Mouse (Mus musculus): ENCODE measurements at regions not wholly inside any gene's neighbourhood (a gene's known extent, or its start where the extent isn't known, plus 50 kb on each side); places are given as distances from the start of the nearest gene placed in this dataset.

DNA sequence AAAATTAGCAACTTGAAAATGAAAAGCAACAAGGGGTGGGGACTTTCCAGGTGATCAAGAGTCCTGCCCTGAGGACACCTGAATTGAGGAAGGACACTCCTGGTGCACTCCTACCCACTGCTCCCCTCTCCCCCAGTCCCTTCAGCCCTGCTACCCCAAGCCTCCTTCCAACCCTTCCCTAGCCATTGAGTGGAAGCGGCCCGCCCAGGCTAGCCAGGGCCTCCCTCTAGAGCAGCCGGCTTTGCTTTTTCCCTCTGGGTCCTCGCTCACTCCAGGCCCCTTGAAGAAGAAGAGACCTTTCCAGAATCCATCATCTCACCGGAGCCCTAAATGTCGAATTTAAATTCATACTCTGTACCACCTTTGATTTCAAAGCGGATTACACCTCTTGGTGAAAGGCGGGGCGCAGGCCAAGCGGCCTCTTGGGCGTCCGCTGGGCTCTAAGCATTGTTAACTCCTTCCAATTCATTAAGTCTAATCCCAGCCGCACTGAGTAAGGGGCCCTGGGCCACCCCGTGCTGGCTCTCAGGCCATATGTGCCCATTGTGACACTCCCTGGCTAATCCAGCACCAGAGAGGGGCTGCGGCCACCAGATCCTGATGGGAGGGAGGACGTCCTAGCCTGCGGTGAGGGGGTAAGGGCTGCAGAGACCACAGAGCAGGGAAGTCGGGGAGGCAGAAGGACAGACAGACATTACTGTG, 142.8 kb downstream of the Mrm1 start:
- Histone ChIP-seq H3K4me1 (ENCODE audit: control insufficient read depth, insufficient read depth, low read length) (no peaks in the 10 kb centered on the region), H3K4me3 (ENCODE audit: insufficient read depth, low read length) (no peak overlapping the region), H3K27ac (ENCODE audit: insufficient read depth, low read depth, low read length) (no peak overlapping the region)
- no peak for TF ChIP-seq POLR2A (IDR thresholded peaks at IDR 0.05; ENCODE audit: borderline replicate concordance, low read depth, low read length)
- no peak for TF ChIP-seq CTCF (IDR thresholded peaks at IDR 0.05; ENCODE audit: low read depth, low read length)

- Histone ChIP-seq H3K27ac (ENCODE audit: insufficient read depth, low read depth, low read length) (no peak overlapping the region), H3K4me3 (ENCODE audit: insufficient read depth, low read length) (no peak overlapping the region), H3K4me1 (ENCODE audit: control insufficient read depth, insufficient read depth, low read length) (no peaks in the 10 kb centered on the region)
- TF ChIP-seq POLR2A (IDR thresholded peaks at IDR 0.05; ENCODE audit: borderline replicate concordance, low read depth, low read length), result no peak
- no peak for TF ChIP-seq CTCF (IDR thresholded peaks at IDR 0.05; ENCODE audit: low read depth, low read length)
Observed at GRCm38 (mm10) chr11:84672841-84673473, 146.4 kb downstream of the Mrm1 start.

GRCm38 (mm10) chr11:84671585-84671984, 146.2 kb upstream of the Lhx1 start:
- Histone ChIP-seq H3K27ac (ENCODE audit: insufficient read depth, low read depth, low read length) (no peak overlapping the region), H3K4me3 (ENCODE audit: insufficient read depth, low read length) (no peak overlapping the region)
- TF ChIP-seq POLR2A (IDR thresholded peaks at IDR 0.05; ENCODE audit: borderline replicate concordance, low read depth, low read length), result no peak
- TF ChIP-seq CTCF (IDR thresholded peaks at IDR 0.05; ENCODE audit: low read depth, low read length), result no peak

GRCm38 (mm10) chr11:84667711-84668110, 142.4 kb upstream of the Lhx1 start:
- Histone ChIP-seq H3K4me1 (ENCODE audit: control insufficient read depth, insufficient read depth, low read length) (no peaks in the 10 kb centered on the region), H3K4me3 (ENCODE audit: insufficient read depth, low read length) (no peak overlapping the region), H3K27ac (ENCODE audit: insufficient read depth, low read depth, low read length) (no peak overlapping the region)
- TF ChIP-seq POLR2A (IDR thresholded peaks at IDR 0.05; ENCODE audit: borderline replicate concordance, low read depth, low read length), result no peak
- no peak for TF ChIP-seq CTCF (IDR thresholded peaks at IDR 0.05; ENCODE audit: low read depth, low read length)

More at GRCm38 (mm10) chr11:84671585-84671984, 146.2 kb upstream of the Lhx1 start:
- no peaks in the 10 kb centered on the region for H3K4me1 ChIP-seq (ENCODE audit: control insufficient read depth, insufficient read depth, low read length)

GRCm38 (mm10) chr11:84664258-84664657, 138.9 kb upstream of the Lhx1 start:
- H3K4me3 ChIP-seq (ENCODE audit: insufficient read depth, low read length), result no peak overlapping the region
- no peaks in the 10 kb centered on the region for H3K4me1 ChIP-seq (ENCODE audit: control insufficient read depth, insufficient read depth, low read length)
- no peak overlapping the region for H3K27ac ChIP-seq (ENCODE audit: insufficient read depth, low read depth, low read length)
- TF ChIP-seq POLR2A (IDR thresholded peaks at IDR 0.05; ENCODE audit: borderline replicate concordance, low read depth, low read length) (no peak), CTCF (IDR thresholded peaks at IDR 0.05; ENCODE audit: low read depth, low read length) (no peak)

- Histone ChIP-seq H3K4me1 (ENCODE audit: control insufficient read depth, insufficient read depth, low read length) (no peaks in the 10 kb centered on the region), H3K27ac (ENCODE audit: insufficient read depth, low read depth, low read length) (no peak overlapping the region), H3K4me3 (ENCODE audit: insufficient read depth, low read length) (no peak overlapping the region)
- no peak for TF ChIP-seq CTCF (IDR thresholded peaks at IDR 0.05; ENCODE audit: low read depth, low read length)
- TF ChIP-seq POLR2A (IDR thresholded peaks at IDR 0.05; ENCODE audit: borderline replicate concordance, low read depth, low read length), result no peak
Observed at GRCm38 (mm10) chr11:84661981-84662380, 136.6 kb upstream of the Lhx1 start.

DNA sequence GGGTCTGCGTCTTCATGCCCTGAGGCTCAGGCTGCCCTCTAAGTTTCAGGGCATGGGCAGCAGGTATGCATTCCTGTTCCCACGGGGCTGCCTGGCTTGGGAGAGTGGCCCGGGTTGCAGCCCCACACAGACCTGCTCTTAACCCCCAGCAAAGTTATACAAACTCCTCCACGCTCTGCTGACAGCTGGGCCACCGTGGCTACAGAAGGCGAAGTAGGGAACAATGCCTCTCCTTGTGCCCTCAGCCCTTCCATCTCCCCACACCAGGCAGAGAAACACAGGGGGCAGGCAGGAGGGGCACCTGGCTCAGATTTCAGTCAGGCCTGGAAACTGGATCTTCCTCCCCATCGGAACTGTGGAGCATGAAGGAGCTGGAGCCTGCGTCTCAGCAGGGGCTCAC, 135.5 kb upstream of the Lhx1 start:
- Histone ChIP-seq H3K27ac (ENCODE audit: insufficient read depth, low read depth, low read length) (no peak overlapping the region), H3K4me3 (ENCODE audit: insufficient read depth, low read length) (no peak overlapping the region), H3K4me1 (ENCODE audit: control insufficient read depth, insufficient read depth, low read length) (no peaks in the 10 kb centered on the region)
- no peak for TF ChIP-seq POLR2A (IDR thresholded peaks at IDR 0.05; ENCODE audit: borderline replicate concordance, low read depth, low read length)
- no peak for TF ChIP-seq CTCF (IDR thresholded peaks at IDR 0.05; ENCODE audit: low read depth, low read length)

GRCm38 (mm10) chr11:84659370-84659937, 134.1 kb upstream of the Lhx1 start:
- Histone ChIP-seq H3K4me3 (ENCODE audit: insufficient read depth, low read length) (no peak overlapping the region), H3K27ac (ENCODE audit: insufficient read depth, low read depth, low read length) (no peak overlapping the region), H3K4me1 (ENCODE audit: control insufficient read depth, insufficient read depth, low read length) (no peaks in the 10 kb centered on the region)
- TF ChIP-seq POLR2A (IDR thresholded peaks at IDR 0.05; ENCODE audit: borderline replicate concordance, low read depth, low read length), result no peak

- TF ChIP-seq CTCF (IDR thresholded peaks at IDR 0.05; ENCODE audit: low read depth, low read length), result no peak
- TF ChIP-seq POLR2A (IDR thresholded peaks at IDR 0.05; ENCODE audit: borderline replicate concordance, low read depth, low read length), result no peak
- Histone ChIP-seq H3K27ac (ENCODE audit: insufficient read depth, low read depth, low read length) (no peak overlapping the region), H3K4me3 (ENCODE audit: insufficient read depth, low read length) (no peak overlapping the region), H3K4me1 (ENCODE audit: control insufficient read depth, insufficient read depth, low read length) (no peaks in the 10 kb centered on the region)
Observed at GRCm38 (mm10) chr11:84653481-84653880, 128.1 kb upstream of the Lhx1 start.

- TF ChIP-seq CTCF (IDR thresholded peaks at IDR 0.05; ENCODE audit: low read depth, low read length), result no peak
- TF ChIP-seq POLR2A (IDR thresholded peaks at IDR 0.05; ENCODE audit: borderline replicate concordance, low read depth, low read length), result no peak
- H3K4me1 ChIP-seq (ENCODE audit: control insufficient read depth, insufficient read depth, low read length), result no peaks in the 10 kb centered on the region
- H3K27ac ChIP-seq (ENCODE audit: insufficient read depth, low read depth, low read length), result no peak overlapping the region
Observed at GRCm38 (mm10) chr11:84648899-84649298, 123.6 kb upstream of the Lhx1 start.

More at GRCm38 (mm10) chr11:84648899-84649298, 123.6 kb upstream of the Lhx1 start:
- no peak overlapping the region for H3K4me3 ChIP-seq (ENCODE audit: insufficient read depth, low read length)
